Mouse (Mus musculus) liver (tissue): ENCODE results near the gene Slc25a43.

Experiments
- DNase-seq: peaks from one replicate; pipeline ENCODE4 v3.0.0-alpha.2; 2020; ENCODE audit warnings: mixed read lengths

Gene Slc25a43

GRCm38 (mm10) chrX:36743503-36744101 is at the start of gene Slc25a43:
Gene Slc25a43 (plus strand): TSS chrX:36743659.
- DNase-seq, result peak; percentile 29

GRCm38 (mm10) chrX:36740124-36740951 is 3.1 kb upstream of the Slc25a43 start:
- no peak for DNase-seq

- DNase-seq, result peak; percentile 59
These were observed 2.2 kb upstream of the Slc25a43 start for GRCm38 (mm10) chrX:36741278-36741677.

- no peak for DNase-seq
These were observed 715 bp upstream of the Slc25a43 start for GRCm38 (mm10) chrX:36742744-36743143.

- no peak for DNase-seq
These were observed 1.3 kb downstream of the Slc25a43 start for GRCm38 (mm10) chrX:36744735-36745134.

DNA sequence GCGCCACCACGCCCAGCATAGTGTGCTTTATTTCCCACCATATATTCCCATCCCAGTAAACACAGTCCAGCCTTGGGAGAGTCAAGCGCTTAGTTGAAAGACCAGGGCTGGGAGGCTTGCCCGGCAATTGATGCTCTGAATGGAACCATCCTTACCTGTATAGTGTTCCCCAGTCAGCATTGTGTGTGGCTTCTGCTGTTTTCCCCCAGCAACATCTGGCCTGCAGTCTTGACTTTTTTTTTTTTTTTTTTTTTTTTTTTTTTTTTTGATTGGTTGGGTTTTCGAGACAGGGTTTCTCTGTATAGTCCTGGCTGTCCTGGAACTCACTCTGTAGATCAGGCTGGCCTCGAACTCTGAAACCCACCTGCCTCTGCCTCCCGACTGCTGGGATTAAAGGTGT is 1.9 kb downstream of the Slc25a43 start:
- no peak for DNase-seq

DNA sequence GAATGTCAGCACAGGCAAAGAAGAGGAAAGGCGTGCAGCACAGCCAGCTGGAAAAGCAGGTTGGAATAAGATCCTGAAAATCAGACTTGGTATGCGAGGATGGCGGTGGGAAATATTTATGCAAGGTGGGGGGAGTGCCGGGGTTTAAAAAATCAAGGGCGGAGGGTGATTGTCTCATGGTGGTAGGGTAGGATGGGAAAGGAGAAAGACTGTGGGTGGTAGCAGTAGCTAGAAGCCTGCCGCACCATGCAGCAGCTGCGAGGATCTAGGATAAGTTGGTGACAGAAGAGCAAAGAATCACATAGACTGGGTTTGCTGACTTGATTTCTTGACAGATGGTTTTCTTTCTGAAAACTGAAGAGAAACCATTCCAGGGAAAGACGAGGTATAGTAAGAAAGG is 3.3 kb downstream of the Slc25a43 start:
- no peak for DNase-seq

DNA sequence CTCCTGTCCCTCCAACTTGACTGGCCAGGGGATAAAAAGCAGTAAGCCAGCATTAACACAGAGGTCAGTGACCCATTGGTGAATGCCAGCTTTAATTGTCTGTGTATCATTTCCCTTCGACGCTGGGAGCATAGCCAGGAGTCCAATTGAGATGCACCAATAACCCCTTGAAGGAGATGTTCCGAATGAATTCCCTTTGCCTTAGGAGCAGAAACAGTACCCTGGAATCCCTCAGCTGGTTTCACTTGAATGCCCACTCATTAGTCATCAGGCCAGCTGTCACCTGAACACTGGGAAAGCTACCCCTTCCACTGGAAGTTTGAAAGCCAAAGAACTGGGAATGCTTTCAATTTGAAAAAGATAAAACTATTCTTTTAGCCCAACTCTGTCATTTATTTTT is 5.1 kb downstream of the Slc25a43 start:
- no peak for DNase-seq

GRCm38 (mm10) chrX:36749281-36749785 is 5.9 kb downstream of the Slc25a43 start:
- no peak for DNase-seq

- DNase-seq, result no peak
These were observed 7.1 kb downstream of the Slc25a43 start for GRCm38 (mm10) chrX:36750591-36750990.

- no peak for DNase-seq
These were observed 9.1 kb downstream of the Slc25a43 start for GRCm38 (mm10) chrX:36752586-36752985.

GRCm38 (mm10) chrX:36757796-36758472 is 14.5 kb downstream of the Slc25a43 start:
- DNase-seq, result no peak

GRCm38 (mm10) chrX:36758566-36758965 is 15.1 kb downstream of the Slc25a43 start:
- no peak for DNase-seq

GRCm38 (mm10) chrX:36760946-36761635 is 17.6 kb downstream of the Slc25a43 start:
- peak; percentile 37 for DNase-seq

- no peak for DNase-seq
These were observed 18.8 kb downstream of the Slc25a43 start for GRCm38 (mm10) chrX:36762289-36762688.

GRCm38 (mm10) chrX:36762894-36763293 is 19.4 kb downstream of the Slc25a43 start:
- DNase-seq, result no peak

- DNase-seq, result no peak
These were observed 20.0 kb downstream of the Slc25a43 start for GRCm38 (mm10) chrX:36763298-36763933.

DNA sequence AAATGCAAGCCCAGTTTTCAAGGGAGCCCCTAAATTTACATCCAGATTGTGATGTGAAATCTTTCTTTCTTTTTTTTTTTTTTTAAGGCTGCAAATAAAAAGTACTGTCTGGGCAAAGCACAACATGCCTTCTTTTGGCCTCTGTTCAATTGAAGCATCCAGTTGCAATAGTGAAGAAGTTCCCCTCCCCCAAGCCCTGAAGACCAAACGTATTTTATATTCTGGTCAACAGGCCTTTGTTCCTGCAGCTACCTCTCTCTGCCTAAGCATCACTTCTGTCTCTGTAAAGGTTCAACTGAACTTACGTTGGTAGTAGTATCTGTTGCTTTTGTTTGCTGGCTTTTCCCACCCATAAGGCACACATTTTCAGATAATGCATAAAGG is 20.5 kb downstream of the Slc25a43 start:
- DNase-seq, result no peak

DNA sequence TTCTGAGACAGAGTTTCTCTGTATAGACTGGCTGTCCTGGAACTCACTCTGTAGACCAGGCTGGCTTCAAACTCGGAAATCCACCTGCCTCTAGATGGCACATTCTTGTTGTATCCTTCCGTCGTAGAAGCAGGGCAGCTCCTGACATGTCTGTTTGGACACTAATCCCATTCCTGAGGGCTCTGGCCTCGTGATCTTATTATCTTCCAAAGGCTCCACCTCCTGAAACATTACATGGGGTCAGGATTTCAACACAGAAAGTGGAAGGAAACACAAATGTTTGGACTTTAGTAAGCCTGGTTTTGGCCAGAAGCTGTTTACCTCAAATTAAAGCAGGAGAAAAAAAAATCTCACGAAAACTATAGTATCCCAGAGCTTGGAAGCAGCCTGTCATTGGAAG is 23.9 kb downstream of the Slc25a43 start:
- DNase-seq, result no peak

GRCm38 (mm10) chrX:36772591-36772990 is 29.1 kb downstream of the Slc25a43 start:
- DNase-seq, result no peak

GRCm38 (mm10) chrX:36775520-36775919 is 32.1 kb downstream of the Slc25a43 start:
- no peak for DNase-seq

GRCm38 (mm10) chrX:36777694-36778093 is 34.2 kb downstream of the Slc25a43 start:
- no peak for DNase-seq

GRCm38 (mm10) chrX:36789360-36789759 is 45.9 kb downstream of the Slc25a43 start:
- no peak for DNase-seq
